Mouse (Mus musculus) neural tube, embryonic 12.5 days (tissue): ENCODE data around the gene Mrnip. TPM values are rescaled to one million over a fixed set of nuclear protein-coding genes. Genes with fewer than 3 reads are reported as not detected.
A peak's percentile ranks its signal among the peaks of the same experiment; 100 is the strongest.
"Not testable (repeated sequence)": the region's sequence is repeated elsewhere in the genome, so short reads cannot be mapped to it uniquely, and the experiment has no call there.

ENCODE experiments used
- ATAC-seq: fragments of 200-750 bp; cut with Nextera tagmentation; 2 replicates; pipeline ENCODE4 v1.8.0; 2017; ENCODE audit warnings: low read depth, mild to moderate bottlenecking, moderate TSS enrichment, moderate library complexity; ENCODE audit not compliant: low FRiP score
- H3K27ac ChIP-seq: fragments of 300-500 bp; sonication (generic); 2 replicates; pipeline ENCODE4 v1.5.1; 2016
- H3K27me3 ChIP-seq: fragments of 300-500 bp; sonication (generic); replicated peaks from 2 replicates; pipeline ENCODE4 v1.6.1; 2016; ENCODE audit warnings: mild to moderate bottlenecking
- H3K36me3 ChIP-seq: fragments of 300-500 bp; sonication (generic); 2 replicates; pipeline ENCODE4 v1.6.1; 2016; ENCODE audit warnings: mild to moderate bottlenecking
- H3K4me1 ChIP-seq: fragments of 300-500 bp; sonication (generic); 2 replicates; pipeline ENCODE4 v1.6.1; 2016
- H3K4me2 ChIP-seq: fragments of 300-500 bp; sonication (generic); replicated peaks from 2 replicates; pipeline ENCODE4 v1.6.1; 2016; ENCODE audit warnings: mild to moderate bottlenecking
- H3K4me3 ChIP-seq: fragments of 300-500 bp; sonication (generic); 2 replicates; pipeline ENCODE4 v1.5.1; 2016
- H3K9ac ChIP-seq: fragments of 300-500 bp; sonication (generic); 2 replicates; pipeline ENCODE4 v1.6.1; 2016; ENCODE audit warnings: mild to moderate bottlenecking
- H3K9me3 ChIP-seq: fragments of 300-500 bp; sonication (generic); 2 replicates; pipeline ENCODE4 v1.6.1; 2016; ENCODE audit warnings: mild to moderate bottlenecking
- WGBS: fragments of 180-500 bp; shearing (Covaris S2); methylation state at CpG from one replicate; pipeline ENCODE4 v1.1.7; 2016; 5-methylcytosine and 5-hydroxymethylcytosine counted together
- polyA plus RNA-seq: library from polyadenylated mRNA; unstranded; fragments of >200 nt; fragmentation: Nextera tagmentation; extraction: Ambion mirVana; gene quantifications from 2 replicates; pipeline ENCODE4 v1.2.1, GENCODE M21; 2016

Mrnip gene
- 22.4 and 25.4 TPM in 2 replicates for polyA plus RNA-seq

- ATAC-seq = peak; percentile 35
- H3K27ac ChIP-seq = peak within 1 kb of the TSS; percentile 22; the same call in 1 of the 2 replicates
- WGBS = 6% methylated on average over 19 of the region's 19 CpGs
Measured at GRCm38 (mm10) chr11:50174111-50174729, at the start of gene Mrnip. Gene Mrnip, plus strand, starts transcription at chr11:50174444.

GRCm38 (mm10) chr11:50127781-50128180, 46.5 kb upstream of the Mrnip start:
- no peak overlapping the region for H3K27ac ChIP-seq
- H3K4me2 ChIP-seq = peak overlapping the region; percentile 48
- no peaks in the 10 kb centered on the region for H3K27me3 ChIP-seq
- H3K4me1 ChIP-seq = peaks cover 12% of the 10 kb centered on the region
- H3K9me3 ChIP-seq = no peaks in the 10 kb centered on the region
- no peaks in the 10 kb centered on the region for H3K36me3 ChIP-seq
- 8% methylated on average over 10 of the region's 10 CpGs for WGBS
- no peak for ATAC-seq
- H3K9ac ChIP-seq = no peak overlapping the region
- H3K4me3 ChIP-seq = no peak overlapping the region

More at GRCm38 (mm10) chr11:50174111-50174729, at the start of gene Mrnip:
- H3K9me3 ChIP-seq, H3K4me1 ChIP-seq, H3K27me3 ChIP-seq: not testable (repeated sequence)
- H3K4me3 ChIP-seq = peak within 1 kb of the TSS; percentile 66
- H3K36me3 ChIP-seq = peaks cover 46% of the 10 kb centered on the region
- peak within 1 kb of the TSS; percentile 74 for H3K4me2 ChIP-seq
- H3K9ac ChIP-seq = peak within 1 kb of the TSS; percentile 65

- under 1% methylated on average over 61 of the region's 77 CpGs for WGBS
- Histone ChIP-seq H3K9me3 (no peaks in the 10 kb centered on the region), H3K4me2 (peak within 1 kb of the TSS; percentile 74), H3K27ac (peak within 1 kb of the TSS; percentile 71), H3K36me3 (peaks cover 6% of the 10 kb centered on the region), H3K4me1 (peaks cover 12% of the 10 kb centered on the region), H3K27me3 (no peaks in the 10 kb centered on the region), H3K4me3 (peak within 1 kb of the TSS; percentile 69), H3K9ac (peak within 1 kb of the TSS; percentile 92)
- peak; percentile 95 for ATAC-seq
Measured at GRCm38 (mm10) chr11:50130811-50131766, 43.2 kb upstream of the Mrnip start, which contains the start of gene Tbc1d9b. Gene Tbc1d9b, plus strand, starts transcription at chr11:50131396.

- Histone ChIP-seq H3K36me3 (peaks cover 13% of the 10 kb centered on the region), H3K9me3 (no peaks in the 10 kb centered on the region), H3K4me3 (peak overlapping the region; percentile 69), H3K4me1 (peaks cover 12% of the 10 kb centered on the region), H3K9ac (peak overlapping the region; percentile 92), H3K27me3 (no peaks in the 10 kb centered on the region), H3K4me2 (peak overlapping the region; percentile 74), H3K27ac (peak overlapping the region; percentile 71; the same call in 1 of the 2 replicates)
- peak; percentile 11 for ATAC-seq
- 28% methylated on average over 10 of the region's 10 CpGs for WGBS
Measured at GRCm38 (mm10) chr11:50131801-50132201, 42.4 kb upstream of the Mrnip start.

GRCm38 (mm10) chr11:50132265-50132664, 42.0 kb upstream of the Mrnip start:
- peak overlapping the region; percentile 92 for H3K9ac ChIP-seq
- H3K4me3 ChIP-seq = peak overlapping the region; percentile 69
- no peaks in the 10 kb centered on the region for H3K9me3 ChIP-seq
- no peak for ATAC-seq
- no peak overlapping the region for H3K27ac ChIP-seq
- no peaks in the 10 kb centered on the region for H3K27me3 ChIP-seq
- peak overlapping the region; percentile 74 for H3K4me2 ChIP-seq
- peaks cover 16% of the 10 kb centered on the region for H3K36me3 ChIP-seq
- peaks cover 12% of the 10 kb centered on the region for H3K4me1 ChIP-seq
- WGBS = 86% methylated on average over 6 of the region's 6 CpGs

- Histone ChIP-seq H3K27me3 (no peaks in the 10 kb centered on the region), H3K4me3 (no peak overlapping the region), H3K36me3 (peaks cover 36% of the 10 kb centered on the region), H3K4me2 (no peak overlapping the region), H3K9ac (no peak overlapping the region), H3K27ac (no peak overlapping the region), H3K4me1 (peaks cover 10% of the 10 kb centered on the region), H3K9me3 (no peaks in the 10 kb centered on the region)
- no peak for ATAC-seq
- 86% methylated on average over 10 of the region's 10 CpGs for WGBS
Measured at GRCm38 (mm10) chr11:50134136-50134859, 39.9 kb upstream of the Mrnip start.

- no peak for ATAC-seq
- H3K36me3 ChIP-seq = peaks cover 74% of the 10 kb centered on the region
- H3K27me3 ChIP-seq = no peaks in the 10 kb centered on the region
- no peaks in the 10 kb centered on the region for H3K4me1 ChIP-seq
- no peaks in the 10 kb centered on the region for H3K9me3 ChIP-seq
- 71% methylated on average over 10 of the region's 10 CpGs for WGBS
- no peak overlapping the region for H3K9ac ChIP-seq
- H3K27ac ChIP-seq = no peak overlapping the region
- H3K4me2 ChIP-seq = no peak overlapping the region
- no peak overlapping the region for H3K4me3 ChIP-seq
Measured at GRCm38 (mm10) chr11:50138206-50138822, 35.9 kb upstream of the Mrnip start.

- H3K9ac ChIP-seq = no peak overlapping the region
- H3K4me3 ChIP-seq = no peak overlapping the region
- 87% methylated on average over 7 of the region's 7 CpGs for WGBS
- H3K4me1 ChIP-seq = no peaks in the 10 kb centered on the region
- no peak overlapping the region for H3K27ac ChIP-seq
- no peak for ATAC-seq
- no peaks in the 10 kb centered on the region for H3K27me3 ChIP-seq
- H3K9me3 ChIP-seq = no peaks in the 10 kb centered on the region
- peaks cover 79% of the 10 kb centered on the region for H3K36me3 ChIP-seq
- no peak overlapping the region for H3K4me2 ChIP-seq
Measured at GRCm38 (mm10) chr11:50139571-50139970, 34.7 kb upstream of the Mrnip start.

- H3K4me1 ChIP-seq = no peaks in the 10 kb centered on the region
- H3K27ac ChIP-seq = no peak overlapping the region
- no peak for ATAC-seq
- H3K9ac ChIP-seq = no peak overlapping the region
- no peak overlapping the region for H3K4me2 ChIP-seq
- no peaks in the 10 kb centered on the region for H3K27me3 ChIP-seq
- 84% methylated on average over 3 of the region's 3 CpGs for WGBS
- no peaks in the 10 kb centered on the region for H3K9me3 ChIP-seq
- H3K4me3 ChIP-seq = no peak overlapping the region
- H3K36me3 ChIP-seq = peaks cover 86% of the 10 kb centered on the region
Measured at GRCm38 (mm10) chr11:50145529-50145928, 28.7 kb upstream of the Mrnip start.

GRCm38 (mm10) chr11:50146121-50146520, 28.1 kb upstream of the Mrnip start:
- H3K4me1 ChIP-seq = no peaks in the 10 kb centered on the region
- no peaks in the 10 kb centered on the region for H3K27me3 ChIP-seq
- peaks cover 85% of the 10 kb centered on the region for H3K36me3 ChIP-seq
- no peak for ATAC-seq
- H3K4me3 ChIP-seq = no peak overlapping the region
- no peaks in the 10 kb centered on the region for H3K9me3 ChIP-seq
- no peak overlapping the region for H3K4me2 ChIP-seq
- WGBS = 95% methylated on average over 13 of the region's 13 CpGs
- H3K9ac ChIP-seq = no peak overlapping the region
- no peak overlapping the region for H3K27ac ChIP-seq

GRCm38 (mm10) chr11:50147267-50147957, 26.8 kb upstream of the Mrnip start:
- H3K9me3 ChIP-seq = no peaks in the 10 kb centered on the region
- no peak overlapping the region for H3K9ac ChIP-seq
- H3K36me3 ChIP-seq = peaks cover 86% of the 10 kb centered on the region
- no peaks in the 10 kb centered on the region for H3K4me1 ChIP-seq
- H3K4me2 ChIP-seq = no peak overlapping the region
- 87% methylated on average over 9 of the region's 9 CpGs for WGBS
- H3K27ac ChIP-seq = no peak overlapping the region
- no peaks in the 10 kb centered on the region for H3K27me3 ChIP-seq
- no peak overlapping the region for H3K4me3 ChIP-seq
- no peak for ATAC-seq
